Mouse (Mus musculus): Measurements from ENCODE around the gene Igtp.
"Not testable (repeated sequence)": the region's sequence is repeated elsewhere in the genome, so short reads cannot be mapped to it uniquely, and the experiment has no call there.

The Igtp gene

DNA sequence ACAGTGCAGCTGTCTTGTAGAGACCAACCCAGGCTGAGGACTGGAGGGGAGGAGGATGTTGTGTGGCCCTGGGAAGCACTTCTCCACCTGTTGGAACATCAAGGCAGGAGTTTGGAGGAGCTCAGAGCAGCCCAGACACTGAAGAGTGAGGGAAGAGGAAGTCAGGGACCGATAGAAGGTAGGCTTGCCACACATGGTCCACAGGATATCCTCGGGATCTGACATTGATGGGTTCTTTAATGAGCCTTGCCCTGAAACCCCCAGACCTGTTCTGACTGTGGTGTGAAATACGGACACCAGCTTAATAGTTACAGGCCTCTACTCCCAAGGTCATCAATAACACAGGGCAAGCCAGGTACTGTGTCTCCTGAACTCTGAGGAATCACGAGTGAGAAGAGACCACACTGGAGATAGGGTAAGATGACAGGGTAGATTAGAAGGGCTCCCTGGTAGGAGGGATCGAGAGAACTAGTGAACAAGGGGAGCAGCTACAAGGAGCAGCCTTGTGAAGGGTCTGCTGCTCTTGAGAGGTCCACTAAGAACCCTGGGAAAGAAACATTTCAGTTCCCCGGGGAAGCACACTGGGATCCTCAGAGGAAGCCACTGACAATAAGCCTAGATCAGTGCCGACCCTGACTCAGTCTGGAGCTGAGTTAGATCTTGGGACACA, 14.5 kb downstream of the Igtp start:
- DNase-seq (ENCODE audit: low spot score) = no peak

DNA sequence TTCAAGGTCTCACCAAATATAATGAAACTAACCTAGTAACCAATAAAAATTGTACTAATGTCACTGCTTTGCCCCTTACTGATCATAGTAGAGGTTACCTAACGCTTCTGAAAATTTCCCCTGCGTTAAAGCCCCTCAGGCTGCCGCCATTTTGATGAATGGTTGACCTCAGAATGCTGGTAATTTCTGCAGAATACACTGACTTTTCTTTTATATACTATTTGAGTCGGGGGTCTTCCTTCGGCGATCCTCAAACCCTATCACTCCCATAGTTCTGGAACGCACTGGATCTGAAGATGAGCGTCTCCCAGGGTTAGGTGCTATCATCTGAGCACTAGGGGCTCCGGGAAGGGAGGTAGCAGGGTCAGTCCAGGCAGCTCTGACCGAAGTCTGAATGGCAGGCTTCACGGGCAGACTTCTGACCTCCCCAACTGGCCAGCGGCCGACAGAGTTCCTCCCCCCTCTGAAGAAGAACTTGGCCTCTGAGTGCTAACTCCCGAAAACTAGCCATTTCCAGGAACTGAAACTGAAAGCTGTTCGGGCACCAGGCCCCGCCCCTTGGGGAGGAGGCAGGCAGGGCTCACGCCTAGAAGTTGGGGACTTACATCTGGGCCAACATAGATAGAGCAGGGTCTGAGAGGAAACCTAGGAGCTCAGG, 15.2 kb downstream of the Igtp start:
- peak; percentile 82 for DNase-seq (ENCODE audit: low spot score)

DNA sequence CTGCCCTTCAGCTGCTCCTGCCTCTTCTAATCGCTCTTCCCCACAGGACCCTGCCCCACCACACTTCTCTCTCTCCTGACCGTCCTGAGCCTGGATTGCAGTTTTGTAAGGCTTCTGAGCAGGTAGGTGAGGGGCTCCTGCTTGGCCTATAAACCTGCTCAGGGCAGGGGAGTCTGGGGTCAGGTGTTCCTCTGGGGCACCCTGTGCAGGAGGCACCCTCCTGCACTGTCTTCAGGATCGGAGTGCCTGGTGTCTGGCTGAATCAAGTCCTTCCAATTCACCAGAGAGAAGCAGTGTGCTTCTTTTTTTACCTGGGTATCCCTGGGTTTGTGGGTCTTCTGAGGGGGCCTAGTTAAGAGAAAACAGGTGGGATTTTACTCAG, 15.7 kb downstream of the Igtp start:
- not testable (repeated sequence) for DNase-seq (ENCODE audit: low spot score)

DNA sequence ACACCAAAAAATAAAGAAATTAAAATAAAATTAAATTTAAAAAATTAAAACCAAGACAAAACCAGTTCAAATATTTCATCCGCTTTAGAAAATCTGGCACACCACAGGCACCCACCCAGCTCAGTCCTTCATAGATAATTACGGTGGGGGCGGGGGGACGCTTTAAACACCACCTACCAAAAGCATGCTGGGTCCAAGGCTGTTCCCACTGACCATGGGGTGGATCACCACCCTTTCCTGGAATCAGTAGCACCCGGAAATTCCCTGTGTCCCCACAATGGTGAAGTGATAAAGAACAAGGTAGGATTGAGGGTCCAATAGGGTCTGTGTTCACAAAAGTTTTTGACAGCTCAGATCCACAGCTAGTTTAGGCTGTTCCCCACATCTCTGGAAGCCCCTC, 16.5 kb downstream of the Igtp start:
- no peak for DNase-seq (ENCODE audit: low spot score)

DNA sequence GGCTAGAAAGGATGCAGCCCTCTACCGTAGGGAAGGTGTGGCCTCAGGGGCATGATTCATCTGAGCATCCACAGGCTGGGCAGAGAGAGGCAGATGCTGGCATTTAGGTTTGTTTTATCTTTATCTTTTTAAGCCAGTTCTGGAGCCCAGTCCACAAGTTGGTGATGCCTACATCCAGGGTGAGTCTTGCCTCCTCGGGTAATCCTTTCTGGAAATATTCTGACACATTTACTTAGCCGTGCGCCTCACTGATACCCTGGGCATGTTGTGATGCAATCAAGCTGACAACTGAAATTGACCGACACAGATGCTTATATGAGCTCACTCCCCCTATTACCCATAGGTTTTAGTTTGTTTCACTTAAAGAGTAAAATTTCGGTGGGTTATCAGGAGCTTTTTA, 17.5 kb downstream of the Igtp start:
- no peak for DNase-seq (ENCODE audit: low spot score)

GRCm38 (mm10) chr11:58223751-58224150, 24.4 kb downstream of the Igtp start:
- no peak for DNase-seq (ENCODE audit: low spot score)

DNA sequence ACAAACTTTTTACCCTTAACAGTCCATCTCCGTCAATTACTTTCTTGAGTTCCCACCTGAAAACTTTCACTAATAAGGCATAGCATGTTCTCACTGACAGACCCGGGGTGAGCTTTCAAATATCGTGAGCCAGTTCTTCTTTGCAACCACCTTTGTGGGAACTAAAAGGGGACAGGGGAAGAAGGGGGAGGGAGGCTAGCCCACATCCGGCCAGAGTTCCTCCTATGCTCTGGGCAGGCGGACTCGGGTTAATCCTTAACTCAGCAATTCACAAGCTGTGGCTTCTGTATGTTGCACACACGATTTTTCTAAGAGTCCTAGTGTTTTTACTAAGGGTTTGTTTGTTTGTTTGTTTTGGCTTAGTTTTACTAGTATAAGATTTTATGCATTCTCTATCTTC, 25.0 kb downstream of the Igtp start:
- DNase-seq (ENCODE audit: low spot score) = no peak

GRCm38 (mm10) chr11:58224872-58225271, 25.5 kb downstream of the Igtp start:
- not testable (repeated sequence) for DNase-seq (ENCODE audit: low spot score)

DNA sequence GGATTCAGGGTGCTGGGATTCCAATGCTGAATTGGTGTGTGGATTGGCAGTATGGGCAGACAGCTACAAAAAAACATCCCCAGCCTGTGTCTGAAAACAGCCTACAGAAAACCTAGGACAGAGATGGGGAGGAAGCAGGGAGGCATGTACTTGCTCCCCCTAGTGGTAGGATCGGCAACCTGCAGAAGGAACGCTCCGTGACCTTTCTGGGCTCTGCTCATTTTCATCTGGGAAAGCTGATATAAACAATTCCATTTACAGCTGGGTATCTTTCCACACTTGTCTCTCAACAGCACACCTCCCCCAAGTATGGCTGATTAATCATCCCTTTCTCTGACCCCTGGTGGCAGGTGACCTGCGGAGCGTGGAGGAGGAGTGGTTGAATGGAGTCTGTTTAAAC, 26.3 kb downstream of the Igtp start:
- DNase-seq (ENCODE audit: low spot score) = peak; percentile 47

DNA sequence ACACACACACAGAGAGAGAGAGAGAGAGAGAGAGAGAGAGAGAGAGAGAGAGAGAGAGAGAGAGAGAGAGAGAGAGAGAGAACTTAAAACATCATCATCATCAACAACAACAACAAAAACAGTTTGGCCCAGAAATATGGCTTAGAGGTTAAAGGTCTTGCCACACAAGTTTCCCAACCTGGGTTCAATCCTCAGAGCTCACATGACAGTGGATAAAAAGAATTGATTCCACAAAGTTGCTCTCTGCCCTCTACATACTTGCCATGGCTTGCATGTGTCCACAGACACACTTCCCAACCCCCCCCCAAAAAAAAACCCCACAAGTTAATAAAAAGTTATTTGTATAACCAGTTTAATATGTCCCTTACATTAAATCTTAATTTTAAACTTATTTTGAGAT, 27.1 kb downstream of the Igtp start:
- DNase-seq (ENCODE audit: low spot score) = no peak

- DNase-seq (ENCODE audit: low spot score) = not testable (repeated sequence)
Measured at GRCm38 (mm10) chr11:58228021-58228420, 28.7 kb downstream of the Igtp start.

DNA sequence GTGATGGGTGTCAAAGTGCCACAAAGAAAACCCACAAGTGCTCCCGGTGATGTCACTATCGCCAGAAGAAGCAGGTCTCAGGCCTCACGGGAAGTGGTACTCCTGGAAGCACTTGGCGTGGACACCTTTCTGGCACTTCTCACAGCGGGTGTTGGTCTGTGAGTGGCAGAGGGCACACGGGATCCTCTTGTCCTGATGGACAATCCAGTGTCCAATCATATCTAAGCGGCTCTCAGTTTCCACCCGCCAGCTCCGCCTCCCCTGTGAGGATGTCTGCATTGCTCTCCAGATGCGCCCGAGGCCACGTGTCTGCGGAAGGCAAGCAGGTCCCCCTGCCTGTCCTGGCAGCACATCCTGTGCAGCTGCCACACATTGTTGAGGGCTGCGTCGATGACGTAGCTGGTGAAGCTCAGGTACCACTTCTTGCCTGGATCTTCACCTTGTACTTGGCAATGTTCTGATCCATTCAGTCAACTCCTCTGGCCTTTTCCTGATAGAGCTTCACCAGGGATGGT, 31.1 kb downstream of the Igtp start:
- DNase-seq (ENCODE audit: low spot score) = no peak

DNA sequence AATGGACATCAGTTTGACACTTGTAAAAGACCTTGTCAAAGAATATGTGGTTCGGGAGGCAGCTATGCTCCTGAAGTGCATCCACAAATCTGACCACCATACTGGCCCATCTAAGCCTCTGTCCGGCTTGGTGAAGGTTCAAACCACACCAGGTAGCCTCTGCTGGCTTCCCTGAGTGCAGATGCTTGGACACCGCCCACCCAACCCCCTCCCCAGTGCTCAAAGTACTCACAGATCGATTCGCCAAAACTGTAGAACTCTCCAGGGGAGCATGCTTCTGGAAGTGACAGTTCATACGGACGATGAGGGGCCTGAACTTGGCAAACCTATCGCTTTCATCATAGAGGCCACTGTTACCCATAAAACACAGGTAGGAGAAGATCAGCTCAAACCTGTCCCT, 31.8 kb downstream of the Igtp start:
- DNase-seq (ENCODE audit: low spot score) = no peak

- DNase-seq (ENCODE audit: low spot score) = not testable (repeated sequence)
Measured at GRCm38 (mm10) chr11:58234551-58234950, 35.2 kb downstream of the Igtp start.

DNA sequence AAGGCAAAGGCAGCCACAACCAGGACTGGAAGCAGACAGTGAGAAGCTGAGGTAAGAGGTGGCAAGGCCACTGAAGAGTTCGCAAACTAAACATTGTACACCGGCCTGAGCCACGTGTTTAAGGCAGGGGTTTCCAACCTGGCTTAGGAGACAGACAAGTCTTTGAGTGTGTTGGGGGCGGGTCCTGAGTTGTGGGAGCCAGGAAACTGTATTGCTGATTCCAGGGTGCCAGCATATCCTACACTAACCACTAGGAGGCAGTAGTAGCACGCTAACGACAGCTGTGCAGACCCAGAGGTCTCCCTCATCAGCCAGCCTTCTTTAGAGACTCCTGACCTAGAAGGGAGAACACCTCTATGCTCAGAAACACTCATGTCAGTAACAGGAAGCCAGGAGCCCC, 35.8 kb downstream of the Igtp start:
- no peak for DNase-seq (ENCODE audit: low spot score)

DNA sequence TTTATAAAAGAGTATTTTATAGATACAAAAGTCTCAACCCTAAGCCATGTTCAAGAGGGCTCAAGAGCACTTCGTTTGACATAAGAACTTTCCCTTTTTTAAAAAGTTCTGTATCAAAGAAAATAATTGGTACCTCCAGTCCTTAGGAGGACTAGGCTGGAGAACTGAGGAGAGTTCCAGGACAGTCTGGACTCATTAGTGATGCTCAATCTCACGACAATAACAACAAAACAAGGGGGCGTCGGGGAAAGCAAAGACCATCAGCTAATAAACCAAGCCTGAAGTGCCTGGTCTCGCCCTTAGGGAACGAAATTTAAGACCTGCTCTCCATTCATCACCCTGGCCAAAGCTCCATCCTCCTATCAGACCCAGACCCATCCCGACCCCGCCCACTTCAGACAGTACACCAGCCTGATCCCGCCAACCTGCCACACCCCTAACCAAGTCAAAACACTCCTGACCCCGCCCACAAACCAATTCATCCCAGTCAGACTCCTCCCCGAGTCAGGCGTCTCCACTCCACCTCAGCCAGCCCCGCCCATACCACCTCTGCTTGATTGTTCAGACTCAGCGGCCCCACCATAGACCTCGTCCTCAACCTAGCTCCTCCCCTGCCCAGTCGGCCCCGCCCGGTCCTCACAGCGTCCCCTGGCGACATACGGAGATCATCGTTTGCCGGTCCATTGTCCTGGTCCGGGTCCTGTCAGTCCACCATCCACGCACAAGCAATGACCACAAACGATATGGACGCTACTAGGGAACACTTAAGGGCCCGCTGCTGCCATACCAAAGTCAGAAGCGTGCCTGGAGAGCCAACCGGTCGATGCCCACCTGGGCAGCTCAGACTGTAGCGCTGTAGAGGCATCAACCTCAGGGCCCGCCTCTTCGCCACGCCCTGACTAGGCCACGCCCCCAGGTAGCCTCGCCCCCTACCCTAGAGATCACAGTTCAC, 39.8 kb downstream of the Igtp start:
- no peak for DNase-seq (ENCODE audit: low spot score)

GRCm38 (mm10) chr11:58247294-58247693, 47.9 kb downstream of the Igtp start:
- DNase-seq (ENCODE audit: low spot score) = no peak

- DNase-seq (ENCODE audit: low spot score) = no peak
Measured at GRCm38 (mm10) chr11:58249203-58249981, 50.0 kb downstream of the Igtp start.

DNA sequence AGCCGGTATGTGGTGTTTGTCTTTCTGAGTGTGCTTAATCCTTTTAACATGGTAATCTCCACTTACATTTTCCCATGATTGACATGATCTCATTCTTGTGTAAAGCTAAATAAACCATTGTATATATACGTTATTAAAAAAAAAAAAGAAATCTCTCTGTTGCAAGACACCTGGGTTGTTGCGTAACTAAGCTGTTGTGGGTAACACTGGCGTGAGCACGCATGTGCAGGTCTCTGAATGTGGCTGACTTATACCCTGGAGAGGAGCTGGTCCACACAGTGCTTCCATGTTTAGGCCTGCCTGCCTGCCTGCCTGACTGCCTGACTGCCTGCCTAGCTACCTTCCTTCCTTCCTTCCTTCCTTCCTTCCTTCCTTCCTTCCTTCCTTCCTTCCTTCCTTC, 51.2 kb downstream of the Igtp start:
- no peak for DNase-seq (ENCODE audit: low spot score)

DNA sequence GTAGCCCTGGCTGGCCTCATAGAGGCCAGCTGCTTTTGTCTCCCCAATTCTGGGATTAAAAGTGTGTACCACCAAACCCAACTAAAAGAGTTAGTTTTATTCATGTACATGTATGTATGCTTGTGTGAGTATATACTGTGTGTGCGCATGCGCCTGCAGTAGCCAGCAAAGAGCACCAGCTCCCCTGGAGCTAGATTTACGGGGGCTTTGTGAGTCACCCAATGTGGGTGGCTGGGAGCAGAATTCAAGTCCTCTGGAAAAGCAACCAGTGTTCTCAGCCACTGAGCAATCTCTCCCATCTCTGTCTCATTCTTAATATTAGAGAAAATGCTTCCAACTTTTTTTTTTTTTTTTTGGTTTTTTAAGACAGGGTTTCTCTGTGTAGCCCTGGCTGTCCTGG, 55.1 kb downstream of the Igtp start:
- no peak for DNase-seq (ENCODE audit: low spot score)

All from spleen, adult 12 weeks (tissue).